Comparison of ENCODE assay signal across 1 mouse cellular context in the genomic region with DNA sequence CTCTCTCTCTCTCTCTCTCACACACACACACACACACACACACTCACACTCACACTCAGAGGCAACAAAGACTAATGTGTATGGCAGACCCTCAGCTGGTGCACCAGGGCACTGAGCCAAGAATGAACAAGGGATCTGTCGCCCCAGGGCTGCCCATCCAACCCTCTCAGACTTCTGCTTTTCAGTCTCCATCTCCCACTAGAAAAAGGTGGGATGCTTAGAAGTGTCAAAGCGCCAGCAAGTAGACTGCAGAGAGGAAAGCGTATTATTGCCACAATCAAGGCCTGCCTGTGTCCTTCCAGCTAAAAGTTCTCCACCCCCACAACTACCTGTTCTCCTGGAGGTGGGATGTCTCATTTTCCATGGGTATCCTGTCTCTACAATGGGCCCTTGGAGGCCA.
TF ChIP-seq lines count a peak whose summit lies in the region.

No protein-coding gene starts in this region.

TF ChIP-seq in MEL, 35 proteins besides CTCF, POLR2A, EP300 and RAD21:
- TF ChIP-seq KAT2A (conservative IDR thresholded peaks at IDR 0.05; ENCODE audit: low read depth, low read length) (no peak), ZKSCAN1 (IDR thresholded peaks at IDR 0.05; ENCODE audit: low read depth, low read length) (no peak), BHLHE40 (IDR thresholded peaks at IDR 0.05; ENCODE audit: borderline replicate concordance, low read depth, low read length) (no peak), CHD1 (IDR thresholded peaks at IDR 0.05; ENCODE audit: low read depth, low read length) (no peak), JUND (IDR thresholded peaks at IDR 0.05; ENCODE audit: low read depth, low read length) (no peak), NELFE (IDR thresholded peaks at IDR 0.05; ENCODE audit: low read depth, low read length) (no peak), ETS1 (IDR thresholded peaks at IDR 0.05; ENCODE audit: low read depth, low read length) (no peak), ZC3H11A (IDR thresholded peaks at IDR 0.05; ENCODE audit: low read depth, low read length) (no peak), USF1 (IDR thresholded peaks at IDR 0.05; ENCODE audit: low read depth, low read length) (no peak), GABPA (IDR thresholded peaks at IDR 0.05; ENCODE audit: low read depth, low read length) (no peak), RCOR1 (IDR thresholded peaks at IDR 0.05; ENCODE audit: low read depth, low read length) (no peak), MEF2A (IDR thresholded peaks at IDR 0.05; ENCODE audit: extremely low read depth, insufficient replicate concordance, low read depth, low read length, poor library complexity, severe bottlenecking) (no peak), ZMIZ1 (IDR thresholded peaks at IDR 0.05; ENCODE audit: low read depth, low read length) (no peak), UBTF (IDR thresholded peaks at IDR 0.05; ENCODE audit: borderline replicate concordance, insufficient read depth, low read depth, low read length) (no peak)
